Mouse (Mus musculus) left cerebral cortex, adult 18-20 months (tissue): Measurements from ENCODE around the gene Btnl9. TPM values are rescaled to one million over a fixed set of nuclear protein-coding genes. Genes with fewer than 3 reads are reported as not detected.
"Not testable (repeated sequence)": the region's sequence is repeated elsewhere in the genome, so short reads cannot be mapped to it uniquely, and the experiment has no call there.

Source experiments
- DNase-seq, 2 experiments: peaks; one replicate each; pipeline ENCODE4 v3.0.0; 2021 to 2022; ENCODE audit warnings: low spot score in 2 of 2, mixed read lengths in 1 of 2
- long read RNA-seq, 2 experiments: library from polyadenylated mRNA; stranded (forward); transcript quantifications; one replicate each; pipeline ENCODE4 v2.0.0; 2021
- total RNA-seq, 2 experiments: library from RNA; stranded (reverse); gene quantifications; 2 replicates each; pipeline ENCODE4 v1.2.3; 2021

Btnl9 gene
- total RNA-seq, result not detected
- long read RNA-seq, experiment 1, result 0 reads
- long read RNA-seq, experiment 2, result 0 reads

GRCm38 (mm10) chr11:49186955-49187488, at the start of gene Btnl9:
Btnl9 (minus strand) TSS chr11:49187159.
- no peak for DNase-seq

- no peak for DNase-seq
Measured at GRCm38 (mm10) chr11:49235459-49236207, 48.7 kb upstream of the Btnl9 start.

- DNase-seq, result peak; percentile 34 to 36
Measured at GRCm38 (mm10) chr11:49232781-49233180, 45.8 kb upstream of the Btnl9 start.

GRCm38 (mm10) chr11:49224455-49224854, 37.5 kb upstream of the Btnl9 start:
- no peak for DNase-seq

- no peak for DNase-seq
Measured at GRCm38 (mm10) chr11:49219271-49219670, 32.3 kb upstream of the Btnl9 start.

GRCm38 (mm10) chr11:49213505-49213904, 26.5 kb upstream of the Btnl9 start:
- no peak for DNase-seq

- DNase-seq, result no peak
Measured at GRCm38 (mm10) chr11:49212577-49212976, 25.6 kb upstream of the Btnl9 start.

- no peak for DNase-seq
Measured at GRCm38 (mm10) chr11:49207495-49207894, 20.5 kb upstream of the Btnl9 start.

GRCm38 (mm10) chr11:49205080-49205590, 18.2 kb upstream of the Btnl9 start:
- DNase-seq, result no peak

GRCm38 (mm10) chr11:49203771-49204497, 17.0 kb upstream of the Btnl9 start:
- no peak for DNase-seq

- peak; percentile 95 to 96 for DNase-seq
Measured at GRCm38 (mm10) chr11:49203129-49203768, 16.3 kb upstream of the Btnl9 start, which contains the start of gene Zfp62. Zfp62 (plus strand) TSS chr11:49203292.

- DNase-seq, result peak in 1 of 2 experiments; percentile 10
Measured at GRCm38 (mm10) chr11:49202523-49203061, 15.6 kb upstream of the Btnl9 start.

GRCm38 (mm10) chr11:49202071-49202470, 15.1 kb upstream of the Btnl9 start:
- DNase-seq, result no peak

GRCm38 (mm10) chr11:49201142-49201541, 14.2 kb upstream of the Btnl9 start:
- DNase-seq, result no peak

GRCm38 (mm10) chr11:49200666-49201065, 13.7 kb upstream of the Btnl9 start:
- DNase-seq, result no peak

GRCm38 (mm10) chr11:49195819-49196322, 8.9 kb upstream of the Btnl9 start:
- no peak for DNase-seq

- not testable (repeated sequence) for DNase-seq
Measured at GRCm38 (mm10) chr11:49194771-49195170, 7.8 kb upstream of the Btnl9 start.

- DNase-seq, result no peak
Measured at GRCm38 (mm10) chr11:49191083-49191482, 4.1 kb upstream of the Btnl9 start.

- DNase-seq, result peak; percentile 66 to 71
Measured at GRCm38 (mm10) chr11:49189737-49190136, 2.8 kb upstream of the Btnl9 start.

- DNase-seq, result no peak
Measured at GRCm38 (mm10) chr11:49187701-49188100, 742 bp upstream of the Btnl9 start.

- DNase-seq, result no peak
Measured at GRCm38 (mm10) chr11:49186452-49186851, 507 bp downstream of the Btnl9 start.
